Mouse (Mus musculus) thymus, postnatal 25 days (tissue): ENCODE data around the gene Rilpl1.
"Not testable (repeated sequence)": the region's sequence is repeated elsewhere in the genome, so short reads cannot be mapped to it uniquely, and the experiment has no call there.

ENCODE experiments used
- DNase-seq: peaks from one replicate; pipeline ENCODE4 v3.0.0; 2022

Gene Rilpl1

GRCm38 (mm10) chr5:124530655-124531582, at the start of gene Rilpl1:
Gene Rilpl1, minus strand, starts transcription at chr5:124531391.
- DNase-seq = peak; percentile 84

- DNase-seq = peak; percentile 92
These were observed 47.6 kb upstream of the Rilpl1 start, which contains the start of the genes Eif2b1 and Gtf2h3 for GRCm38 (mm10) chr5:124578633-124579317. Gene Eif2b1, minus strand, starts transcription at chr5:124579131. Gene Gtf2h3, plus strand, starts transcription at chr5:124579140.

- DNase-seq = no peak
These were observed 44.3 kb upstream of the Rilpl1 start for GRCm38 (mm10) chr5:124575467-124575866.

GRCm38 (mm10) chr5:124571068-124571467, 39.9 kb upstream of the Rilpl1 start:
- DNase-seq = no peak

- DNase-seq = peak; percentile 22
These were observed 24.0 kb upstream of the Rilpl1 start for GRCm38 (mm10) chr5:124555145-124555544.

GRCm38 (mm10) chr5:124553607-124554006, 22.4 kb upstream of the Rilpl1 start:
- no peak for DNase-seq

GRCm38 (mm10) chr5:124552558-124553307, 21.5 kb upstream of the Rilpl1 start, which contains the start of gene Ddx55:
Gene Ddx55, plus strand, starts transcription at chr5:124552864.
- peak; percentile 93 for DNase-seq

- DNase-seq = no peak
These were observed 20.9 kb upstream of the Rilpl1 start for GRCm38 (mm10) chr5:124552094-124552472.

GRCm38 (mm10) chr5:124551349-124552093, 20.3 kb upstream of the Rilpl1 start:
- not testable (repeated sequence) for DNase-seq

GRCm38 (mm10) chr5:124550737-124551136, 19.5 kb upstream of the Rilpl1 start:
- not testable (repeated sequence) for DNase-seq

- DNase-seq = no peak
These were observed 10.4 kb upstream of the Rilpl1 start for GRCm38 (mm10) chr5:124541602-124541973.

- DNase-seq = peak; percentile 70
These were observed 9.9 kb upstream of the Rilpl1 start for GRCm38 (mm10) chr5:124540905-124541601.

- DNase-seq = peak; percentile 92
These were observed 9.2 kb upstream of the Rilpl1 start, which contains the start of gene Tmed2 for GRCm38 (mm10) chr5:124540383-124540786. Gene Tmed2, plus strand, starts transcription at chr5:124540695.

- no peak for DNase-seq
These were observed 8.7 kb upstream of the Rilpl1 start for GRCm38 (mm10) chr5:124539905-124540304.

GRCm38 (mm10) chr5:124538813-124539792, 7.9 kb upstream of the Rilpl1 start:
- peak; percentile 76 for DNase-seq

- DNase-seq = peak; percentile 51
These were observed 5.6 kb upstream of the Rilpl1 start for GRCm38 (mm10) chr5:124536776-124537175.

- no peak for DNase-seq
These were observed 3.8 kb upstream of the Rilpl1 start for GRCm38 (mm10) chr5:124535016-124535415.

GRCm38 (mm10) chr5:124532451-124532850, 1.3 kb upstream of the Rilpl1 start:
- no peak for DNase-seq

GRCm38 (mm10) chr5:124531583-124531930, 366 bp upstream of the Rilpl1 start:
- no peak for DNase-seq

GRCm38 (mm10) chr5:124529697-124530096, 1.5 kb downstream of the Rilpl1 start:
- DNase-seq = no peak
